Mouse (Mus musculus) forebrain, embryonic 10.5 days (tissue): ENCODE data around the gene Mgat3. TPM values are rescaled to one million over a fixed set of nuclear protein-coding genes. Genes with fewer than 3 reads are reported as not detected.
A peak's percentile ranks its signal among the peaks of the same experiment; 100 is the strongest.

Source experiments
- DNase-seq: peaks from one replicate; pipeline ENCODE4 v3.0.0-alpha.2; 2017; ENCODE audit warnings: low spot score; ENCODE audit errors: extremely low spot score
- H3K27ac ChIP-seq: fragments of 300-500 bp; sonication (generic); 2 replicates; pipeline ENCODE4 v1.5.1; 2016; ENCODE audit warnings: mild to moderate bottlenecking
- H3K27me3 ChIP-seq: fragments of 300-500 bp; sonication (generic); 2 replicates; pipeline ENCODE4 v1.6.1; 2016; ENCODE audit warnings: mild to moderate bottlenecking; ENCODE audit not compliant: poor library complexity, severe bottlenecking
- H3K36me3 ChIP-seq: fragments of 300-500 bp; sonication (generic); replicated peaks from 2 replicates; pipeline ENCODE4 v1.6.1; 2016; ENCODE audit warnings: mild to moderate bottlenecking, moderate library complexity
- H3K4me1 ChIP-seq: fragments of 300-500 bp; sonication (generic); 2 replicates; pipeline ENCODE4 v1.6.1; 2016
- H3K4me3 ChIP-seq: fragments of 300-500 bp; sonication (generic); 2 replicates; pipeline ENCODE4 v1.5.1; 2016; ENCODE audit warnings: mild to moderate bottlenecking, moderate library complexity
- H3K9me3 ChIP-seq: fragments of 300-500 bp; sonication (generic); 2 replicates; pipeline ENCODE4 v1.6.1; 2016; ENCODE audit warnings: mild to moderate bottlenecking, moderate library complexity
- WGBS: fragments of 180-500 bp; shearing (Covaris S2); methylation state at CpG from one replicate; pipeline ENCODE4 v1.1.7; 2016; 5-methylcytosine and 5-hydroxymethylcytosine counted together
- polyA plus RNA-seq: library from polyadenylated mRNA; unstranded; fragments of >200 nt; fragmentation: Nextera tagmentation; extraction: Ambion mirVana; gene quantifications from 2 replicates; pipeline ENCODE4 v1.2.1, GENCODE M21; 2016

Mgat3 gene
- polyA plus RNA-seq, 1 experiment from 2014 or later: 5.1 TPM

GRCm38 (mm10) chr15:80170357-80170756, 3.2 kb upstream of the Mgat3 start:
- Histone ChIP-seq H3K4me1 (peaks cover 50% of the 10 kb centered on the region), H3K36me3 (no peaks in the 10 kb centered on the region), H3K4me3 (no peak overlapping the region), H3K27me3 (peaks cover 28% of the 10 kb centered on the region), H3K9me3 (no peaks in the 10 kb centered on the region), H3K27ac (no peak overlapping the region)
- no peak for DNase-seq
- WGBS: 65% methylated on average over 4 of the region's 4 CpGs

- H3K4me1 ChIP-seq: peaks cover 56% of the 10 kb centered on the region
- peak overlapping the region; percentile 71; the same call in 1 of the 2 replicates for H3K27ac ChIP-seq
- H3K9me3 ChIP-seq: no peaks in the 10 kb centered on the region
- DNase-seq: no peak
- H3K27me3 ChIP-seq: peaks cover 28% of the 10 kb centered on the region
- H3K4me3 ChIP-seq: peak overlapping the region; percentile 31
- no peaks in the 10 kb centered on the region for H3K36me3 ChIP-seq
- WGBS: 9% methylated on average over 8 of the region's 8 CpGs
Observed at GRCm38 (mm10) chr15:80171286-80171685, 2.2 kb upstream of the Mgat3 start.

- H3K4me3 ChIP-seq: peak overlapping the region; percentile 31
- H3K9me3 ChIP-seq: no peaks in the 10 kb centered on the region
- peak overlapping the region; percentile 71; the same call in 1 of the 2 replicates for H3K27ac ChIP-seq
- H3K27me3 ChIP-seq: peaks cover 28% of the 10 kb centered on the region
- no peak for DNase-seq
- 12% methylated on average over 6 of the region's 6 CpGs for WGBS
- H3K36me3 ChIP-seq: no peaks in the 10 kb centered on the region
- H3K4me1 ChIP-seq: peaks cover 56% of the 10 kb centered on the region
Observed at GRCm38 (mm10) chr15:80171791-80172190, 1.7 kb upstream of the Mgat3 start.

GRCm38 (mm10) chr15:80173781-80174597, 468 bp downstream of the Mgat3 start:
- peak; percentile 44 for DNase-seq
- H3K27me3 ChIP-seq: peaks cover 28% of the 10 kb centered on the region
- peak overlapping the region; percentile 98 for H3K4me3 ChIP-seq
- no peaks in the 10 kb centered on the region for H3K9me3 ChIP-seq
- no peaks in the 10 kb centered on the region for H3K36me3 ChIP-seq
- peaks cover 56% of the 10 kb centered on the region for H3K4me1 ChIP-seq
- H3K27ac ChIP-seq: peak overlapping the region; percentile 98
- under 1% methylated on average over 60 of the region's 60 CpGs for WGBS

- H3K4me1 ChIP-seq: peaks cover 55% of the 10 kb centered on the region
- peak overlapping the region; percentile 98 for H3K27ac ChIP-seq
Observed at GRCm38 (mm10) chr15:80174598-80174875, 1.0 kb downstream of the Mgat3 start.

GRCm38 (mm10) chr15:80175316-80175715, 1.8 kb downstream of the Mgat3 start:
- peaks cover 55% of the 10 kb centered on the region for H3K4me1 ChIP-seq
- H3K27ac ChIP-seq: no peak overlapping the region
- H3K27me3 ChIP-seq: peaks cover 28% of the 10 kb centered on the region
- peak overlapping the region; percentile 98 for H3K4me3 ChIP-seq
- H3K36me3 ChIP-seq: no peaks in the 10 kb centered on the region; the same call in 1 of the 2 replicates
- WGBS: 79% methylated on average over 9 of the region's 9 CpGs
- no peaks in the 10 kb centered on the region for H3K9me3 ChIP-seq
- DNase-seq: no peak

More at GRCm38 (mm10) chr15:80174598-80174875, 1.0 kb downstream of the Mgat3 start:
- H3K4me3 ChIP-seq: peak overlapping the region; percentile 98
- H3K9me3 ChIP-seq: no peaks in the 10 kb centered on the region
- H3K36me3 ChIP-seq: no peaks in the 10 kb centered on the region
- peaks cover 28% of the 10 kb centered on the region for H3K27me3 ChIP-seq
- no peak for DNase-seq
- 3% methylated on average over 5 of the region's 5 CpGs for WGBS

GRCm38 (mm10) chr15:80175756-80176155, 2.2 kb downstream of the Mgat3 start:
- DNase-seq: no peak
- WGBS: 81% methylated on average over 5 of the region's 6 CpGs
- Histone ChIP-seq H3K27ac (no peak overlapping the region), H3K27me3 (peaks cover 28% of the 10 kb centered on the region), H3K4me1 (peaks cover 51% of the 10 kb centered on the region), H3K36me3 (no peaks in the 10 kb centered on the region; the same call in 1 of the 2 replicates), H3K9me3 (no peaks in the 10 kb centered on the region), H3K4me3 (no peak overlapping the region)

GRCm38 (mm10) chr15:80181561-80181960, 8.0 kb downstream of the Mgat3 start:
- WGBS: 97% methylated on average over 7 of the region's 7 CpGs
- Histone ChIP-seq H3K27me3 (no peaks in the 10 kb centered on the region), H3K9me3 (no peaks in the 10 kb centered on the region), H3K36me3 (peaks cover 9% of the 10 kb centered on the region), H3K27ac (no peak overlapping the region), H3K4me3 (no peak overlapping the region), H3K4me1 (peaks cover 4% of the 10 kb centered on the region; the same call in 1 of the 2 replicates)
- DNase-seq: no peak

GRCm38 (mm10) chr15:80182072-80182700, 8.7 kb downstream of the Mgat3 start:
- Histone ChIP-seq H3K36me3 (peaks cover 9% of the 10 kb centered on the region), H3K27me3 (no peaks in the 10 kb centered on the region), H3K9me3 (no peaks in the 10 kb centered on the region), H3K4me3 (no peak overlapping the region), H3K27ac (no peak overlapping the region), H3K4me1 (peaks cover 4% of the 10 kb centered on the region; the same call in 1 of the 2 replicates)
- 91% methylated on average over 4 of the region's 4 CpGs for WGBS
- DNase-seq: no peak

GRCm38 (mm10) chr15:80188927-80189326, 15.4 kb downstream of the Mgat3 start:
- H3K27me3 ChIP-seq: no peaks in the 10 kb centered on the region
- no peak for DNase-seq
- WGBS: 90% methylated on average over 5 of the region's 5 CpGs
- H3K4me3 ChIP-seq: no peak overlapping the region
- H3K36me3 ChIP-seq: no peaks in the 10 kb centered on the region
- H3K4me1 ChIP-seq: peaks cover 17% of the 10 kb centered on the region
- H3K27ac ChIP-seq: no peak overlapping the region
- no peaks in the 10 kb centered on the region for H3K9me3 ChIP-seq

- Histone ChIP-seq H3K4me3 (no peak overlapping the region), H3K4me1 (peaks cover 18% of the 10 kb centered on the region), H3K9me3 (no peaks in the 10 kb centered on the region), H3K36me3 (no peaks in the 10 kb centered on the region), H3K27ac (no peak overlapping the region), H3K27me3 (no peaks in the 10 kb centered on the region)
- no peak for DNase-seq
- 71% methylated on average over 4 of the region's 4 CpGs for WGBS
Observed at GRCm38 (mm10) chr15:80190075-80190474, 16.6 kb downstream of the Mgat3 start.

- H3K4me1 ChIP-seq: peaks cover 18% of the 10 kb centered on the region
- H3K36me3 ChIP-seq: no peaks in the 10 kb centered on the region; the same call in 1 of the 2 replicates
- no peaks in the 10 kb centered on the region for H3K9me3 ChIP-seq
- no peak overlapping the region for H3K4me3 ChIP-seq
- no peak overlapping the region for H3K27ac ChIP-seq
- H3K27me3 ChIP-seq: no peaks in the 10 kb centered on the region
- WGBS: 89% methylated on average over 8 of the region's 8 CpGs
- DNase-seq: no peak
Observed at GRCm38 (mm10) chr15:80191585-80192245, 18.2 kb downstream of the Mgat3 start.

- Histone ChIP-seq H3K27me3 (no peaks in the 10 kb centered on the region), H3K27ac (no peak overlapping the region), H3K4me3 (no peak overlapping the region), H3K9me3 (no peaks in the 10 kb centered on the region), H3K4me1 (peaks cover 18% of the 10 kb centered on the region), H3K36me3 (peaks cover 1% of the 10 kb centered on the region; the same call in 1 of the 2 replicates)
- WGBS: 87% methylated on average over 6 of the region's 6 CpGs
- DNase-seq: no peak
Observed at GRCm38 (mm10) chr15:80192246-80192585, 18.7 kb downstream of the Mgat3 start.
